Mouse (Mus musculus) thymus, adult 2 months (tissue): ENCODE data around the gene Cracr2a.

Experiments
- CTCF ChIP-seq: fragments of 200-500 bp; IDR thresholded peaks from 2 replicates; pipeline ENCODE4 v1.5.1; 2012; ENCODE audit warnings: mild to moderate bottlenecking, control low read depth, low read length, moderate library complexity, borderline replicate concordance; ENCODE audit not compliant: control insufficient read depth, poor library complexity, insufficient read depth; ENCODE audit errors: extremely low read depth
- POLR2A ChIP-seq: fragments of 200-500 bp; IDR thresholded peaks from 2 replicates; pipeline ENCODE4 v1.6.1; 2012; ENCODE audit warnings: mild to moderate bottlenecking, low read length, control low read depth, moderate library complexity; ENCODE audit not compliant: control insufficient read depth, poor library complexity, insufficient read depth; ENCODE audit errors: extremely low read depth

GRCm38 (mm10) chr6:127683561-127683960 lies 122.4 kb downstream of the Cracr2a start:
- no peak for TF ChIP-seq CTCF
- TF ChIP-seq POLR2A: no peak
